Mouse (Mus musculus) myocyte (in vitro differentiated cells): ENCODE data around the gene Ipo4.

ENCODE experiments used
- CEBPB ChIP-seq: IDR thresholded peaks from 2 replicates; pipeline ENCODE4 v1.6.1; 2011; ENCODE audit warnings: mild to moderate bottlenecking, moderate library complexity; ENCODE audit not compliant: poor library complexity, insufficient read depth, severe bottlenecking
- E2F4 ChIP-seq: IDR thresholded peaks from one replicate; pipeline ENCODE4 v1.6.1; 2011; ENCODE audit warnings: mild to moderate bottlenecking, control low read depth, moderate library complexity; ENCODE audit not compliant: insufficient read depth
- MAX ChIP-seq: IDR thresholded peaks from one replicate; pipeline ENCODE4 v1.6.1; 2011; ENCODE audit warnings: low read depth, mild to moderate bottlenecking, control low read depth
- MYOD1 ChIP-seq, 3 experiments: IDR thresholded peaks; one replicate each; pipeline ENCODE4 v1.6.1; 2011; ENCODE audit warnings: control low read depth in 2 of 3, low read depth in 2 of 3, mild to moderate bottlenecking in 2 of 3, moderate library complexity in 1 of 3; ENCODE audit not compliant: insufficient read length in 2 of 3, control insufficient read depth in 1 of 3
- MYOG ChIP-seq, 3 experiments: IDR thresholded peaks; one replicate each; pipeline ENCODE4 v1.6.1; 2011; ENCODE audit warnings: control low read depth in 2 of 3, low read depth in 2 of 3, mild to moderate bottlenecking in 2 of 3; ENCODE audit not compliant: insufficient read length in 2 of 3, control insufficient read depth in 1 of 3, insufficient read depth in 1 of 3
- POLR2A ChIP-seq: IDR thresholded peaks from one replicate; pipeline ENCODE4 v1.6.1; 2011; ENCODE audit warnings: low read depth, mild to moderate bottlenecking, control low read depth, moderate library complexity; ENCODE audit not compliant: insufficient read length
- POLR2AphosphoS2 ChIP-seq: IDR thresholded peaks from one replicate; pipeline ENCODE4 v1.6.1; 2011; ENCODE audit warnings: low read depth, control low read depth; ENCODE audit not compliant: insufficient read length
- REST ChIP-seq: IDR thresholded peaks from one replicate; pipeline ENCODE4 v1.6.1; 2011; ENCODE audit warnings: mild to moderate bottlenecking, control low read depth, moderate library complexity; ENCODE audit not compliant: insufficient read depth, insufficient read length
- SRF ChIP-seq: IDR thresholded peaks from one replicate; pipeline ENCODE4 v1.6.1; 2011; ENCODE audit warnings: low read depth; ENCODE audit not compliant: control insufficient read depth, insufficient read length
- TCF3 ChIP-seq: IDR thresholded peaks from one replicate; pipeline ENCODE4 v1.6.1; 2011; ENCODE audit warnings: low read depth, control low read depth; ENCODE audit not compliant: insufficient read length
- USF1 ChIP-seq: IDR thresholded peaks from one replicate; pipeline ENCODE4 v1.6.1; 2011; ENCODE audit warnings: low read depth, mild to moderate bottlenecking, control low read depth, moderate library complexity

DNA sequence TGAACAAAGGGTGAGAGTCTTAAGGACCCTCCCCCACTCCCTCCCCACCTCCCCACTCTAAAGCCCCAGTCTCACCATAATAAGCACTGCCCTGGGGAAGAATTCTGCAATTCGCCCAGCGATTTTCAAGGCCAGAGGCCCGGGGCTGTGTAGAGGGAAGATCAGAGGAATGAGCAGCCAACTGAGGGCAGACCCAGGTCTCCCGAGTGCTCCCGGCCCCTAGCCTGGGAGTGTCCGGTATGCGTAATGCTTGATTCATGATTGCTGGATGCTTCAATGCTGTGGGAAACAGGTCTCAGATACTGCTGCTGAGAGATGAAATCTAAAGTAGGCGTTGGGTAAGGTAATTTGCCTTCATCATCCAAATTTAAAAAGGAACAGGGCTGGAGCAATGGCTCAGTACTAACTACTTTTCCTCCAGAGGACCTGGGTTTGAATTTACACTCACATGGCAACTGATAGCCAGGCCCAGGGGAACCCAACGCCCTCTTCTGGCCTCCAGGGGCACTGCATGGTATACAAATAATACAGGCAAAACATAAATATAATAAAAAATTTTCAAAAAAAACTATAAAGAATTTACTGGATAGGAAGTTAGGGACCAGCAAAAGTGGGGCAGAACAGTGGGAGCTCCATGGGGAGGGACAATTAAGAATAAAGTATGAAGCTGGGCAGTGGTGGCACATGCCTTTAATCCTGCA is 53.6 kb downstream of the Ipo4 start:
- TF ChIP-seq POLR2A = no peak
- TF ChIP-seq E2F4 = no peak
- TF ChIP-seq MYOD1 (IDR thresholded peaks at IDR 0.05; ENCODE audit: control insufficient read depth in 1 of 3, insufficient read length in 2 of 3, low read depth in 2 of 3) = no peak
- TF ChIP-seq USF1 = no peak
- no peak for TF ChIP-seq CEBPB
- TF ChIP-seq TCF3 = no peak
- TF ChIP-seq POLR2AphosphoS2 = no peak
- no peak for TF ChIP-seq MAX
- no peak for TF ChIP-seq SRF
- TF ChIP-seq REST = no peak
- TF ChIP-seq MYOG (IDR thresholded peaks at IDR 0.05; ENCODE audit: control insufficient read depth in 1 of 3, insufficient read depth in 1 of 3, insufficient read length in 2 of 3, low read depth in 2 of 3) = no peak
